Comparison of ENCODE assay signal across 25 mouse cellular contexts in genomic region chr5:71135840-71136239, GRCm38 (mm10). TPM values are rescaled to one million over a fixed set of nuclear protein-coding genes. Genes with fewer than 3 reads are reported as not detected.
DNase-seq lines count a peak whose midpoint lies in the region; ATAC-seq lines count a peak whose summit lies in the region.
"Had no signal": no experiment of that assay in that cellular context is flagged by ENCODE, and none has a peak within 500 bp of the region (broad histone marks: within the 10 kb centered on the region; RNA-seq: fewer than 3 reads in every experiment).

No protein-coding gene starts in this region.

- no peak for DNase-seq in frontal cortex, postnatal 14 days (ENCODE audit: low spot score in 2 of 2)
- peak; percentile 14 to 17 for DNase-seq in left cerebral cortex, adult 18-20 months (ENCODE audit: low spot score in 2 of 2)
- DNase-seq in left cerebral cortex, adult 11 months (ENCODE audit: low spot score): no peak
- peak; percentile 24 for DNase-seq in right cerebral cortex, adult 18-20 months
- DNase-seq in right cerebral cortex, postnatal 10 days (ENCODE audit: low spot score in 2 of 2): no peak
- DNase-seq in brain, adult 2 months (ENCODE audit: low read depth, low spot score): peak; percentile 41
- DNase-seq in adrenal gland, adult 18-20 months (ENCODE audit: low spot score in 2 of 2): no peak
- DNase-seq: adrenal gland, adult 8-10 months; adrenal gland, postnatal 14 days; adrenal gland, postnatal 36 days; B cell, adult 2 months; cerebellum, adult 11 months; cerebellum, adult 18-20 months; cerebellum, adult 8-10 months; cerebellum, adult 9-11 months; cerebellum, postnatal 14 days; cerebellum, postnatal 36 days; embryo, embryonic 11 days had no signal

- peak; percentile 69 for ATAC-seq in frontal cortex, adult (ENCODE audit: low TSS enrichment)
- ATAC-seq: CD4-positive, CD25-positive, alpha-beta regulatory T cell, adult 4 months; forebrain, embryonic 14.5 days; forebrain, embryonic 16.5 days; Patski had no signal

RNA-seq across cellular contexts. Expression of gene Gabra2, which starts 40.2 kb away (rescaled TPM):
- total RNA-seq in left cerebral cortex, adult 18-20 months (2021): 10 to 100 TPM; 78.7 to 90.5 TPM
- total RNA-seq in adrenal gland, adult 18-20 months (2021): under 1 TPM in 1 of 2 experiments, not detected in 1; 0.32 TPM
- total RNA-seq: CH12.LX; common myeloid progenitor, adult 5-6 weeks had no signal

Comparison
In these comparisons a context has a peak if more than half of its experiments do, and no peak if none do; other contexts are left out.
1. DNase-seq: peak in left cerebral cortex, adult 18-20 months (2 of 2), right cerebral cortex, adult 18-20 months (single experiment) and brain, adult 2 months (single experiment); none in frontal cortex, postnatal 14 days (0 of 2), left cerebral cortex, adult 11 months (single experiment), right cerebral cortex, postnatal 10 days (0 of 2) and adrenal gland, adult 18-20 months (0 of 2).
2. RNA of gene Gabra2, which starts 40.2 kb away (total RNA-seq): 78.7 to 90.5 TPM in left cerebral cortex, adult 18-20 months; 0.32 TPM in adrenal gland, adult 18-20 months; every median in the first group is over 10 times any median in the second.